10 mouse cellular contexts compared by ENCODE assay signal in genomic region chr9:61484391-61484790, GRCm38 (mm10).
DNase-seq lines count a peak whose midpoint lies in the region; ATAC-seq and TF ChIP-seq lines count a peak whose summit lies in the region.
"Had no signal": no experiment of that assay in that cellular context is flagged by ENCODE, and none has a peak within 500 bp of the region (broad histone marks: within the 10 kb centered on the region; RNA-seq: fewer than 3 reads in every experiment).

No protein-coding gene starts in this region.

- no peak for TF ChIP-seq EP300 in liver, embryonic 14.5 days (IDR thresholded peaks at IDR 0.05; ENCODE audit: low read depth)

- no peak overlapping the region for H3K4me2 ChIP-seq in liver, embryonic 14.5 days (ENCODE audit: low read depth)
- H3K4me2 ChIP-seq in liver, embryonic 11.5 days, result no peak overlapping the region
- no peak overlapping the region for H3K4me2 ChIP-seq in embryonic facial prominence, embryonic 14.5 days (ENCODE audit: low read depth, low read length)

- H3K9me3 ChIP-seq in liver, embryonic 14.5 days (ENCODE audit: control insufficient read depth, low read length), result no peaks in the 10 kb centered on the region
- H3K9me3 ChIP-seq in liver, embryonic 11.5 days (ENCODE audit: control insufficient read depth, low read length), result no peaks in the 10 kb centered on the region
- H3K9me3 ChIP-seq in embryonic facial prominence, embryonic 14.5 days (ENCODE audit: control insufficient read depth, low read length), result no peaks in the 10 kb centered on the region

- peak in 2 of 3 experiments; percentile 3 to 10 for DNase-seq in liver, embryonic 14.5 days (ENCODE audit: low read depth in 3 of 3, low spot score in 3 of 3)
- no peak for DNase-seq in liver, embryonic 11.5 days (ENCODE audit: low spot score)
- peak; percentile 72 for DNase-seq in R1 (ENCODE audit: low read depth, low spot score)
- DNase-seq in embryonic facial prominence, embryonic 14.5 days (ENCODE audit: low spot score), result peak; percentile 76
- peak; percentile 76 for DNase-seq in retina, embryonic 14.5 days (ENCODE audit: low spot score)
- DNase-seq in left cerebral cortex, adult 8-10 months (ENCODE audit: low spot score in 2 of 2), result no peak
- DNase-seq in left cerebral cortex, adult 9 months (ENCODE audit: low spot score in 2 of 2), result no peak
- DNase-seq in right cerebral cortex, adult 18-20 months, result no peak
- DNase-seq: layer of hippocampus, postnatal 36 days had no signal

- H3K4me1 ChIP-seq in liver, embryonic 14.5 days (replicated peaks; ENCODE audit: control insufficient read depth in 2 of 2, insufficient read depth in 2 of 2, low read length in 1 of 2), result no peaks in the 10 kb centered on the region
- H3K4me1 ChIP-seq in liver, embryonic 11.5 days (replicated peaks; ENCODE audit: control insufficient read depth, insufficient read depth, low read length), result no peaks in the 10 kb centered on the region
- H3K4me1 ChIP-seq in embryonic facial prominence, embryonic 14.5 days (ENCODE audit: control insufficient read depth, insufficient read depth, low read length), result no peaks in the 10 kb centered on the region

- 18% methylated on average over 3 of the region's 3 CpGs for WGBS in liver, embryonic 14.5 days (ENCODE audit: insufficient replicate concordance)
- 15% methylated on average over 3 of the region's 3 CpGs for WGBS in liver, embryonic 11.5 days
- 19% methylated on average over 3 of the region's 3 CpGs for WGBS in embryonic facial prominence, embryonic 14.5 days

- no peak overlapping the region for H3K27ac ChIP-seq in liver, embryonic 14.5 days
- H3K27ac ChIP-seq in liver, embryonic 11.5 days (ENCODE audit: low read depth, low read length), result no peak overlapping the region
- no peak overlapping the region for H3K27ac ChIP-seq in embryonic facial prominence, embryonic 14.5 days (replicated peaks; ENCODE audit: low read depth, low read length)

- no peak overlapping the region for H3K9ac ChIP-seq in liver, embryonic 14.5 days (replicated peaks)
- H3K9ac ChIP-seq in liver, embryonic 11.5 days (ENCODE audit: low read depth, low read length), result no peak overlapping the region
- no peak overlapping the region for H3K9ac ChIP-seq in embryonic facial prominence, embryonic 14.5 days (ENCODE audit: low read depth, low read length)

- ATAC-seq in liver, embryonic 14.5 days (ENCODE audit: insufficient read depth), result no peak
- no peak for ATAC-seq in liver, embryonic 11.5 days (replicated peaks; ENCODE audit: low FRiP score)
- no peak for ATAC-seq in embryonic facial prominence, embryonic 14.5 days (ENCODE audit: low read depth)
- ATAC-seq: forebrain, embryonic 16.5 days had no signal

- no peaks in the 10 kb centered on the region; the same call in 1 of the 2 replicates for H3K27me3 ChIP-seq in liver, embryonic 14.5 days (ENCODE audit: control insufficient read depth, insufficient read depth, low read length)
- H3K27me3 ChIP-seq in liver, embryonic 11.5 days (replicated peaks; ENCODE audit: control insufficient read depth, insufficient read depth, low read length), result peaks cover 6% of the 10 kb centered on the region; the same call in 1 of the 2 replicates
- H3K27me3 ChIP-seq in embryonic facial prominence, embryonic 14.5 days (replicated peaks; ENCODE audit: control insufficient read depth, insufficient read depth, low read length), result no peaks in the 10 kb centered on the region

- no peaks in the 10 kb centered on the region for H3K36me3 ChIP-seq in liver, embryonic 14.5 days (replicated peaks; ENCODE audit: control insufficient read depth, insufficient read depth, low read depth)
- H3K36me3 ChIP-seq in liver, embryonic 11.5 days (ENCODE audit: control insufficient read depth, insufficient read depth, low read length), result no peaks in the 10 kb centered on the region
- no peaks in the 10 kb centered on the region for H3K36me3 ChIP-seq in embryonic facial prominence, embryonic 14.5 days (ENCODE audit: control insufficient read depth, insufficient read depth, low read length)

- no peak for TF ChIP-seq CTCF in liver, embryonic 14.5 days (IDR thresholded peaks at IDR 0.05; ENCODE audit: low read depth)

- H3K4me3 ChIP-seq in liver, embryonic 14.5 days (ENCODE audit: insufficient read depth in 1 of 2, low read depth in 2 of 2, low read length in 2 of 2), result no peak overlapping the region
- H3K4me3 ChIP-seq in liver, embryonic 11.5 days (ENCODE audit: low read depth, low read length), result no peak overlapping the region
- H3K4me3 ChIP-seq in embryonic facial prominence, embryonic 14.5 days (ENCODE audit: low read depth, low read length), result no peak overlapping the region

Comparison
In these comparisons a context has a peak if more than half of its experiments do, and no peak if none do; other contexts are left out.
1. DNase-seq: peak in liver, embryonic 14.5 days (2 of 3), R1 (single experiment), embryonic facial prominence, embryonic 14.5 days (single experiment) and retina, embryonic 14.5 days (single experiment); none in liver, embryonic 11.5 days (single experiment), left cerebral cortex, adult 8-10 months (0 of 2), left cerebral cortex, adult 9 months (0 of 2) and right cerebral cortex, adult 18-20 months (single experiment).